Mouse (Mus musculus) spleen, adult 12 weeks (tissue): ENCODE data around the gene Chrm4.

Source experiments
- DNase-seq: peaks from one replicate; pipeline ENCODE4 v3.0.0; 2022; ENCODE audit warnings: low spot score

Gene Chrm4

DNA sequence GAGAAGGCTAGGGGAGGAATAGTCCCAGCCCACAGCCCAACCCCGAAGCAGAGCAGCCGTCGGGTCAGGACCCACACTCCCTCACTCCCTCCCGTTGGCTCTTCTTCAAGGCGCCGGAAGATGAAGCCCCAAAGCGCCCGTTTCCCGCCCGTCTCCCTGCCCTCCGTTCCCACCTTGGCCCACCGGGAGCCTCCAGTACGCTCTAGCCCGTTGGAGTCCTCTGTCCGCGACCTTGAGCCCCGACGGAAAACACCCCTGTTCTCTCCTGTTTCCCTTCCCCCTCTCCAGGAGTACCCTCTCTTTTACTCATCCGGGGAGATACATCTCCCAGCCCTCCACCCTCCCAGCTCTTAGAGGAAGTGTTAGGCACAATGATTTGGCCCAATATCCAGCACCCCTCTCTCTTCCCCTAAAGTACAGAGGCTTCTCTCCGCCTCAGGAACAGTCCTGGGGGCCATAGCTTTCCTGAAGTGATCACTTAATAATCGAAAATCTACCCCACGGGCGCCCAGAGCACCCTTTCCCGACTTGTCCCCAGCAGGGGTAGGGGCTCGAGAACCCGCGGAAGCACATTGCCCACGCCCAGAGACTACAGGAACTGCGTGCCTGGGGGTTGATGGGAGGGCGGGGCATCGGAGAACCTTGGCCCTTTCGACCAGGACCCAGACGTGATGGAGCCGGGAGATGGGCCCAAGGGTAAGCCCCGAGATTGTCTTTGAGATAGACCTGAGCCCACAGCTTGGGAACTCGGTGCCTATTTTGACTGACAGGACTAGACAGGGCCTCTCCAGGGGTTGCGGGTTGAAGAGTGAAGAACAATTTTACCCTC lies 4.2 kb upstream of the Chrm4 start:
- no peak for DNase-seq

DNA sequence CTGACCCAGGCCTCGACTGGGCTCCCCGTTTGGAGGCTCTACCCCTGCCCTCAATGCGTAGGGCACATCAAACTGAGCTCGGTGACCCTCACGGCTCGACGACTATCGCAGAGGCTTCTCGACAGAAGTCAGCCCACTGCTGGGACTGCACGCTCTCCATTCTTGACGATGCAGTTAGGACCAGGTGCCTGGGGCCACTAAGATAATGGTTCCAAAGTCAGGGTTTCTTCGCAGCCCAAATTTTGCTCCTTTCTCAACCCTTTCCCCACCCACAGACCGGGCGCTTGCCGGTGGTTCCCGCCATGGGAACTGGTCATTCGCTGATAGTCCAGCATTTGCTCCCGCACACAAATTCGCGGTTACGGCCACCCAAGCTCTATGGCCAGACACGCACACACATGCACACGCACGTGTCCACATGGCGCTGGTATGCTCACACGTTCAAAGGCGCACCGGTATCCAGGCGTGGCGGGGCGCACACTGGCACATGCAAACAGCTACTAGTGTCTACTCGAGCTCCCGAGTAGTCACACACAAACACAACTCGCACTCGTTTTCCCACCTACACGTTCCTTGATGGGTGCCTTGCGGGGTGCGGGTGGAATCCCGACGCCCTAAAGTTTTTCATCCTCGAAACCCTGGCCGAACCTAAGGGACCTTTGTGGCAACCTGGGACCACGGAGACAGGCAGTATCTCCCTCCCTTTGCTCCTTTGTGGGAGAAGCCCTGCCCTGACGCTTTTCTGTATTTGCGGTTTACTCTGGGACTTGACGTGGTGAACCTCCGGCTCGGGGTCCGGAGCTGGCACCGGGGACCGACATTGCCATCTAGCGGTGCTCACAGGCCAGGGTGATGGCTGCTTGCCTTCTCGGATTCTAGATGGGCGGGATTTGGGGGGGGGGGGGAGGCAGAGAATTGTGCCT lies 3.4 kb upstream of the Chrm4 start:
- DNase-seq = no peak

DNA sequence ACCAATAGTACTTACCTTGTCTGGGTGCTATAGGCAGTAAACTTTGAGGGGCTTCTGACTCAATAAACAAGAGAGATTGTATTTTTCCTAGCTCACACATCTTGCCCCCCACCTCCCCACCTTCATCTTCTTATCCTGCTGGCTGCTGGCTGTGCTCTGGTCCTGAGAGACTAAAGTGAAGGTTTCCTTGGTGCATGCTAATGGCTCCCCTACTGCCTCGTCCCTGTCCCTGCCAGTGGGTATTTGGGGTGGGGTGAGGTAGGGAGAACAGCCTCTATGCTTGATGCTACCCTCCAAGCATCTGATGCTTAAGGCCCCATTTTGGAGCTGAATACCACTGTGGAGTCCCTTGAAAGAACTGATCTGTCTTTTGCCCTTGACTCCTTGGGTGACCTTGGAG lies 2.3 kb upstream of the Chrm4 start:
- no peak for DNase-seq

DNA sequence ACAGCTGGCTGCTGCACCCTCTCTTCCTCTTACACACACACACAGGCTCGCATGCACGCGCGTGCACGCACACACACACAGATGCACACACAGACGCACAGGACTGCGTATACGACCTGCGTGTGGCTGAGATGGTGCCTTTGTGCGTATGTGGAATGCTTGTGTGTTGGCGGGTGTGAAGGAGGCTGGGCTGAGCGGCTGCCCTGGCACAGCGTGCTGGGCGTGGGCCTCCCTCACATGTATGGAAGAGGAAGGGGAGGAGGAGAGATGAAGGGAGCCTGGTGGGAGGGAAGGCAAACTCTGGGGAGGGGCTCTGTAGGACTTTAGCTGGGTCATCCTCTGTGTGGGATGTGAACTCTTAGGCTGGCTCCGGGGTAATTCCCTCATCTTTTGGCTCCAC lies 1.6 kb upstream of the Chrm4 start:
- no peak for DNase-seq

DNA sequence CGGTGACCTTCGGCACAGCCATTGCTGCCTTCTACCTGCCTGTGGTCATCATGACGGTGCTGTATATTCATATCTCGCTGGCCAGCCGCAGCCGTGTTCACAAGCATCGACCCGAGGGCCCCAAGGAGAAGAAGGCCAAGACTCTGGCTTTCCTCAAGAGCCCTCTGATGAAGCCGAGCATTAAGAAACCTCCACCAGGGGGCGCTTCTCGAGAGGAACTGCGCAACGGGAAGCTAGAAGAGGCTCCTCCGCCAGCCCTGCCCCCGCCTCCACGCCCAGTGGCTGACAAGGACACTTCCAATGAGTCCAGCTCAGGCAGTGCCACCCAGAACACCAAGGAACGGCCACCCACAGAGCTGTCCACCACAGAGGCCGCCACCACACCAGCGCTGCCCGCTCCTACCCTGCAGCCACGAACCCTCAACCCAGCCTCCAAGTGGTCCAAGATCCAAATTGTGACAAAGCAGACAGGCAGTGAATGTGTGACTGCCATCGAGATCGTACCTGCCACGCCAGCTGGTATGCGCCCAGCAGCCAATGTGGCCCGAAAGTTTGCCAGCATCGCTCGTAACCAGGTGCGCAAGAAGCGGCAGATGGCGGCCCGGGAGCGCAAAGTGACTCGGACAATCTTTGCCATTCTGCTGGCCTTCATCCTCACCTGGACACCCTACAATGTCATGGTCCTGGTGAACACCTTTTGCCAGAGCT lies 931 bp downstream of the Chrm4 start:
- DNase-seq = peak; percentile 54

DNA sequence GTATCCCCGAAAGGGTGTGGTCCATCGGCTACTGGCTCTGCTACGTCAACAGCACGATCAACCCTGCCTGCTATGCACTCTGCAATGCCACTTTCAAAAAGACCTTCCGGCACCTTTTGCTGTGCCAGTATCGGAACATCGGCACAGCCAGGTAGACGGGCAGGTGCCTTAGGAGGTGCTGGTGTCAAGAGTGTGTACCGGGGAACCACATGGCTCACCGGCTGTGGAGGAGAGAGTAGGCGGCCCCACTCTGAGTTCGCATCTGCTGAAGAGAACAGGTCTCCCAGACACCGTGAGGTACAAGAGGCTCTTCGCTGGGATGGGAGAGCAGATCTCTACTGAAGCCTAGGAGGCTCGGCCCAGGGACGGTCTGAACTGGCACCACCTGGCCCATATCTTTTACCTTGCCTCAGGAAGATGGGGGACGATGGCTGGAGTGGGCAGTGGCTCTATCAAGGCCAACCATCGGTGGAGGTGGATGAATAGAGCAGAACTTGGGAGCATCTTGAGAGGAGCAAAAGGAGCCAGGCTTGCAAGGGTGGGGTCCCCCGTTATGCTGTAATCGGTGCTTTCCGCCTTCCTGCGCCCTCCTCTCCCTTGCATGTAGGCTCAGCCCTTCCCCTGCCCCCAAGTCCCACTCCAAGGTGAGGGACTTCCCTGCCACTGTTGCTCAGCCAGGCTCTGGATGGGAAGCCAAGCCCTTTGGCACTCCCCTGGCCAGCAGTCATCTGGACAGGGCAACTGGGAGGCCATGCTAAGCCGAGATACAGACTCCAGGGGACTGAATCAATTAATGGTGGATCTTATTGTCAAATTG lies 1.7 kb downstream of the Chrm4 start:
- DNase-seq = no peak

DNA sequence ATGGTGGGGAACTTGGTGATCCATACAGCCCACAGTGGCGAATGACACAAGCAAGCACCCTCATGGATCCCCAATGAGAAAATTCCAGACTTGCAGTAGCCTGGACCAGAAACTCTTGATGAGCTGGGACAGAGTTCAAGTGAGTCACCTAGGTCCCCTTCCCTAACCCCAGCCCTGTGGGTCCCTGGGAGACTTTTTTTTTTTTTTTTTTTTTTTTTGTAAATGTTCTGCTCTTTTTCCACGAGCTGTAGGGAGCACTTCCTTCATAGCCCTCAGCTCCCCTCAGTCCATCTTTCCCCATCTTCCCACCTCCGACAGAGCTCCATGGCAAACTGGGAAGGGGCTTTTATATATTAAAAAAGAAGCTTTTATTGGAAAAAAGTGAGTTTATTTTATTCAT lies 2.4 kb downstream of the Chrm4 start:
- DNase-seq = no peak

DNA sequence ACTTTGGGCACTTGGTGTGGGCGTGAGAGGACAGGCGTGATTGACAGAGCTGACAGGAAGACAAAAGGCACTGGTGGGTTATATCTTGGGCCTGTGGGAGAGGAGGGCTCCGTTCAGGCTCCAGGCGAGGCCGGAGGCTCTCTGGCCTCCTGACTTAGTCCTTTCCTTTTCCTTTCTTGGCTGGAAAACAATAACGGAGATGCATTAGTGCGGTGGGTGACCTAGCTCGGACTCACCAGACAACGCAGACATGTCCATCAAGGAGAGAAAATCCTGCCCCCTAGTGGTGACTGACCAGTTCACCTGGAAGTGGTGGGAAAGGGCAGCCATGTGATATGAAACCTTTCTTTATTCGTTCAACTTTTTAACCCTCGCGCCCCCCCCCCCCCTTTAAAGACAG lies 2.9 kb downstream of the Chrm4 start:
- DNase-seq = no peak

DNA sequence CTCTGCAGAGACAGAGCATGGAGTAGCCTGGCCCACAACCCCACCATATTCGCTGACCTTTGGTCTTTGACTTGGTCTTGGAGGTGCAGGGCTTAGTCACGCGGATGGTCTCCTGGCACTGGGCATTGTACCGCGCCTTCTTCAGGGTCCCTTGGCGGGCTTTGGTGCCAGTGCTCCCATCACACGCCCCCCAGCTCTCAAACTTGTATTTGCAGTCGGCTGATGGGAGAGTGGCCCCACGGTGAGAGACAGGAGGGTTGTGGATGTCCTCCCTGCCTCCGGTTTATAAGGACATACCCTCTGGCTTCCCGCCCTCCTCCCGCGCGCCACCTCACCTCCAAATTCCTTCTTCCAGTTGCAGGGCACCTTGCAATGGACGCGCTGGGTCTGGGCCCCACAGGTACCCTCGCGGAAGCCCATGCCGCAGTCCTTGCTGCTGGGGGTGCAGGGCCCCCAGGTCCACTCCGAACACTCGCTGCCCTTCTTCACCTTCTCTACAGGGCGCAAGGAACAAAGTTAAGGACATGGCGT lies 3.8 kb downstream of the Chrm4 start:
- DNase-seq = no peak

DNA sequence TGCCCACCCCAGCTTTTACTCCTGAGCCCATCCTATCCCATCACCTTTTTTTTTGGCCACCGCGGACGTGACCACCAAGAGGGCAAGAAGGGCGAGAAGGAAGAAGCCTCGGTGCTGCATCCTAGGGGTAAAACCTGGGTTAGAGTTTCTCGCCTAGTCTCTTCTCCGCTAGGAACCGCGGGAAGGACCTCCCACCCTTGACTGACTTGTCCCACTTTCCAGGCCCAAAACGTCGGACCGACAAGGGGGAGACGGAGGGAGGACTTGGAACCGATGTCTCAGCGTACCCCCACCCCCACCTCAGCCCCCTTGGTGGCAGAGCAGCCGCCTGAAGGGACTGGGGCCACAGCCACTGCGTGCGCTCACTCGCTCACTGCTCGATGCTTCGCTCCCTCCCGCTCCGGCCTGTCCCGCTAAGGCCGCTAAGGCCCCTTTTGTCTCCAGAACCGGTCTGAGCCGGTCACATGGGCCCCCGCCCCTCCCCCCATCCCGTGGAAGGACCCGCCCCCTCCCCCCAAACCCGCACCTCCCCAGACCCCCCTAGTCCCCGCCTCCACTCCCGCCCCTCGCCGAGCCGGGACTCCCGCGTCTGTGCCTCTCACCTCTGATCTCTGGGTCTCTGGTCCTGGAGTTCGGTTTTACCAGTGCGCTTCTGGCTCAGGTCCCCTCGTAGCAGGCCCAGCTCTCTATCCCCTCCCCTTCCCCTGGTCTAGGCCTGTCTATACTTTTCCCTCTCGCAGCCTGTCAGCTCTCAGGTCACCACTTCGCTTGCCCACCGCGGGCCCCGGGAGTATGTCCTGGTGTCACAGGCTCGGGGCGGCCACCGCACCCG lies 4.5 kb downstream of the Chrm4 start:
- no peak for DNase-seq

DNA sequence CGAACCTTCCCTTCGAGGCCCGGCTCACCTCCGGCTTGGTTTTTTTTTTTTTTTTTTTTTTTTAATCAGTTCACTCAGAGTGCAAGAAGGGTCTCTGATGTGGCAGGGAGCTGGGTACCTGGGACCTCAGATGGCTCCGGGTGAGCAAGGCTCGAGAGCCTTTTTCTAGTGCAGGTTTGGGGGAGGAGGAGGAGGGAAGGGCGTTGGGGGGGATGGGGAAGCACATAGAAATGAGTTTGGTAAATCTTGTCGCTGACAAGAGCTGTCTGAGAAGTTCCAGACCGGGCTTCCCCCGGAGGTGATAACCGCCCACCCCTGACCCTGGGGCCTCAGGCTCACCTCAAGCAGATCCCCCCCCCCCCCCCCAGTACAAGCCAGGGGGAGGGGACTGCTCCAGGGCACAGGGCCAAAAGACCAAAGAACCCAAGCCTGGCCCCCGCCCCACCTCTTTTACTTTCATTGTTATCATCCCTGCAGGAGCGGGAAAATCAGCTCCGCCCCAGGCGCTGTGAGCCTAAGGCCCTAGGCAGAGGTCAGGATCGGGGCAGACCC lies 5.2 kb downstream of the Chrm4 start, which contains the start of gene Mdk:
Gene Mdk, minus strand, starts transcription at position 138 of the 552 bp plus-strand sequence.
- no peak for DNase-seq

DNA sequence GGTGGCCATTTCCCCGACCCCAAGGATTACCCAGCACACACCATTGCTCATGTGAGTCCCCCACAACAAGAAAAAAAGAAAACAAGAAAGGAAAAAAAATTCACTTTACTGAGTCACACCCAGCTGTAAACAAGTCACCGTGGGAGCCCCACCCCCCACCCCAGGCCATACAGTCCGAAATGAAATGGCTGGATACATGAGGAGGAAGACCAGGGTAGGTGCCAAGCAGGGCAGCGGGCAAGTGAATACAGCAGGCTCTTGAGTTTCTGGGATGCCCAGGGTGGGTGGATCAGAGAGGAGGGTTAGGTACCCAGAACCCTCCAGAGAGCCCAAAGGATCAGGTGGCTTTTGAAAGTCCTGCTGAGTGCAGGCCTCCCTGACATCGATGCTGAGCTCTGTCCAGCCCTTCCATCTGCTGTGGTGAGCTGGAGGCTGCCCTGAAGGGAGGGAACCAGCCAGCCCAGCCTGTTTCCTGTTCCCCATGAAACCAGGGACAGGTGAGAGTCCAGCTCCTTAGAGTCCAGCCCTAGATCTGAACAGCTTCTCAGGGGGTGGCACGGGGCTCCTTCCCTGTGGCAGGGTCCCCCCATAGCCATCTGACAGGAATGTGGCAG lies 5.8 kb downstream of the Chrm4 start:
- DNase-seq = no peak

DNA sequence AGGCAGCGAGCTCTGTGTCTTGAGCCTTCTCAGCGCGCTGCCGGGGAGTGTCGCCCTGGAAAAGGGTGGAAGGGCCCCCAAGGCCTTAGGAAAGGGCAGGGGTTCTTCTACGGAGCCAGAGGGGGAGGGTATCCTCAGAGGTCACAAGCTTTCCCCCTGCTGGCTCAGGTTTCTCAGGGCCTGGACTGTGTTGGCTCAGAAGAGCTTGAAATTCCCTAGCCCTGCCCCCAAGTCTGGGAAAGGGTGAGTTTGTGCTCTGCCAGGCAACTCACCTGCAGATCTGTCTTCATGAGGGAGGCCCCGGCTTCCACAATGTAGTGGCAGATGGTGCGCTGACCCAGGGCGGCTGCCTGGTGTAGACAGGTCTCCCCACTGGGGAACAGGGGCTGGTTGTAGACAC lies 6.4 kb downstream of the Chrm4 start:
- DNase-seq = no peak

DNA sequence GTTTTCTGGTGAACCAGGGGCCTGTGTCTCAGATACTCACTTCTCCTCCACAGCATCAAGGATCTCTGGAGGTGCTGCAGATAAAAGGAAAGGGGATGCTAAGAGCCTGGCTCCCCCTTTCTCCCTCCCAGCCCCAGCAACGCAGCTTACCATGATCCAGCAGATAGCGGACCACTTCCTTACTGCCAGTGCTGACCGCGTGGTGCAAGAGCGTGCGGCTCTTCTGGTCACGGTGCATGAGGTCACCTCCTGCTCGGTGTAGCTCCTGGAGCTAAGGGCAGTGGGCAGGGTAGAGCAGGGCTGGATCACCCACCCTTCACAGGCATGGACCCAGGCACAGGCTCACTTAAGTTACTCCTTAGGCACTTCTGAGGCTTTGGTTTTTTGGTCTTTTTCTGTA lies 7.0 kb downstream of the Chrm4 start:
- DNase-seq = no peak

DNA sequence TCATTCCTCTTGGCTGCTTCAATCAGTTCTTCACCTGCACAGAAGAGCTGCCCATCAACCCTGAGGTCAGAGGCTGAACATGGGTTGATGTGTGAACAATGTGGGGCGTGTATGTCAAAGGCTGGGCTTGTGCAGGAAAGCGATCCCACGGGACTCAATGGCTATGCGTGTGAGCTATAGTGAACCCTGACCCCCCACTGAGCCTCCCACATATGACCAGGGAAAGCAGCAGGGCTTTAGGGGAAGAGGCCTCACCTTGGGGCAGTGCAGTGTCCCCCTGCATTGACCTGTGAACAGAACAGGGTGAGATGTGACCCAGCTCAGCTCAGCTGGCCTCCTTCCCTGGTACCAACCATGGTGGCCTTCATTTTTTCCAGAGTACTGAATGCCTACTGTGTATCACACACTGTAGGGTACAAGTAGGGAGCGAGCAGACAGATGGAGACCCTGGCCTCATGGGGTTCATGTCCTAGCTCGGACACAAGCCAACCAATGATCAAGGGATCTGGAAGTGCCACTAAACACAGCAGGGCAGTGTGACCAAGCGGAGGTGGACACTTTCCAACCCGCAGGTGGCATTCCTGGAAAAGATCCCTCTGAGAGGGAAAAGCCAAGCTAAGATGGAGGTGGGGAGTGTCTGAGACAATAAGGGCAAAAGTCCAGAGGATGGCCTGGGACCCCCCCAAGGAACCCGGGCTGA lies 7.9 kb downstream of the Chrm4 start:
- DNase-seq = no peak

DNA sequence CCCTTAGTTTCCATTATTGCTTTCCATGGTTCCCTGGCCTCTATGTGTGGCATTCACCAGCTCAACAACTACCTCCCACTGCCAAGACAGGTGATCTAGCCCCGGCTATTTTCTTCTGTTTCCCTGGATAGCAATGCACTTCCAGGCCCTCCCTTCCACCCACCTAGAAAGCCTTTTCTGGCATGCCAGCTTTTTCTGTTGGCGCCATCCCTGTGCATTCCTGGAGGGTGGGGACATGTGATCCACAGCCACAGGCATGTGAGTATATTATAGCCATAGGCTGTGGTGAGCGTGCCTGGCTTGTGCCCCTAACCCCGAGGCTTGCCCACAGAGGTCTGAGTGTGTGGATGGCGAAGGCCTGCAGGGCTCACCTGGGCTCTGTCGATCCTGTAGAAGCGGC lies 9.1 kb downstream of the Chrm4 start:
- DNase-seq = no peak

DNA sequence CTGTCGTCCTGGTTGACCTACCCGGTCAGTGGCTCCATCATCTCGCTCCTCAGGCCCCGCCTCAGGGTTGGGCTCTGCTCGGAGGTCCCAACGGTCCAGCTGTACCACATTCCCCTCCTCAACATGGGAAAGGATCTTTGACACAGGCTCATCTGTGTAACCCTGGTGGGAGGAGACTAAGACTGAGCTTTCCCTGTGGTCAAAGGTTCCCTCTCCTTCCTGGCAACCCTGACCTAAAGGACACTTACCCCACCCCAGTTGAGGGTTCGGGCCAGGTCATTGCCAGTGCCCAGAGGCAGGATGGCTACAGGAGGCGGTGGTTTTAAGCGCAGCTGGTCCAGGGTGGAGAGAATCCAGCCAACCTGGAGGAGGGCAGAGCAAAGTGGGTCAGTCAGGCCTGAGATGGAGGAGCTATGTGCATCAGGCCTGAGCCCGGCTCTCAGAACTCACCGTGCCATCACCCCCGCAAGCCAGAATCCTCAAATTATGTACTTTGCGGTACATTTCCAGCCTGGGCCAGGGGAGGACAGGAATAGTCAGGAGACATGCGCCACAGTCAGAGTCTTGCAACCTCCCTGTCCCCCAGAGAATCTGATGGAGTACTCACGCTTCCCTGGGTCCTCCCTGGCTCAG lies 12.4 kb downstream of the Chrm4 start:
- no peak for DNase-seq

DNA sequence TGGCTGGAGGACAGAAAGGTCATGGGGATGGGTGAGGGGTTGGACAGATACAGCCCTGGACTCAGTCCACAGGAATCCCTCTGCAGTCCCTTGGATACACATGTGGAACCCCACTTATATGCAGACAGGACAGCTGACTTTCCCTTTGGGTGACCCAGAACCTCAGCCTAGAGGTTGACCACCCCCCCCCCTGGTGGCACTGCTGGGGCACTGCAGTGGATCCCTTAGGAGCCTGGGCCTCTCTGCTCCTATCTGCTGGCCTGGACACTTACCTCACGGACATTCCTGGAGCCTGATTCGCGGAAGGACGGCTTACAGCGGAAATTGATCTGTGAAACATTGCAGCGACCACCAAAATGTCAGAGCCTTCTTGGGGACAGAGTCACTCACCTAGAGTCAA lies 15.3 kb downstream of the Chrm4 start:
- no peak for DNase-seq
